Mouse (Mus musculus) limb, embryonic 15.5 days (tissue): Measurements from ENCODE around the gene Shisal2a. TPM values are rescaled to one million over a fixed set of nuclear protein-coding genes. Genes with fewer than 3 reads are reported as not detected.
A peak's percentile ranks its signal among the peaks of the same experiment; 100 is the strongest.

Experiments used
- ATAC-seq: fragments of 200-750 bp; cut with Nextera tagmentation; 2 replicates; pipeline ENCODE4 v1.8.0; 2017; ENCODE audit warnings: low read depth, moderate TSS enrichment; ENCODE audit not compliant: insufficient number of reproducible peaks, low FRiP score, low TSS enrichment
- H3K27ac ChIP-seq: fragments of 300-500 bp; sonication (generic); 2 replicates; pipeline ENCODE4 v1.5.1; 2015; ENCODE audit warnings: moderate library complexity, mild to moderate bottlenecking, inconsistent platforms
- H3K27me3 ChIP-seq: fragments of 300-500 bp; sonication (generic); 2 replicates; pipeline ENCODE4 v1.6.1; 2015; ENCODE audit warnings: inconsistent platforms
- H3K36me3 ChIP-seq: fragments of 300-500 bp; sonication (generic); 2 replicates; pipeline ENCODE4 v1.6.1; 2015; ENCODE audit warnings: inconsistent platforms
- H3K4me1 ChIP-seq: fragments of 300-500 bp; sonication (generic); 2 replicates; pipeline ENCODE4 v1.6.1; 2015; ENCODE audit warnings: inconsistent platforms
- H3K4me2 ChIP-seq: fragments of 300-500 bp; sonication (generic); 2 replicates; pipeline ENCODE4 v1.6.1; 2015; ENCODE audit warnings: mild to moderate bottlenecking, inconsistent platforms
- H3K4me3 ChIP-seq: fragments of 300-500 bp; sonication (generic); 2 replicates; pipeline ENCODE4 v1.5.1; 2015; ENCODE audit warnings: mild to moderate bottlenecking, inconsistent platforms
- H3K9ac ChIP-seq: fragments of 300-500 bp; sonication (generic); 2 replicates; pipeline ENCODE4 v1.6.1; 2015; ENCODE audit warnings: inconsistent platforms
- H3K9me3 ChIP-seq: fragments of 300-500 bp; sonication (generic); 2 replicates; pipeline ENCODE4 v1.6.1; 2016; ENCODE audit warnings: inconsistent platforms
- WGBS: fragments of 180-500 bp; shearing (Covaris S2); methylation state at CpG from one replicate; pipeline ENCODE4 v1.1.7; 2015; 5-methylcytosine and 5-hydroxymethylcytosine counted together
- polyA plus RNA-seq: library from polyadenylated mRNA; unstranded; fragments of >200 nt; fragmentation: Nextera tagmentation; extraction: Ambion mirVana; gene quantifications from 2 replicates; pipeline ENCODE4 v1.2.1, GENCODE M21; 2015

Gene Shisal2a
- polyA plus RNA-seq, 1 experiment from 2014 or later: 1.9 TPM

- H3K27ac ChIP-seq: peak overlapping the region; percentile 70
- 11% methylated on average over 8 of the region's 8 CpGs for WGBS
These were observed 33.2 kb downstream of the Shisal2a start for GRCm38 (mm10) chr4:108349836-108350547.

DNA sequence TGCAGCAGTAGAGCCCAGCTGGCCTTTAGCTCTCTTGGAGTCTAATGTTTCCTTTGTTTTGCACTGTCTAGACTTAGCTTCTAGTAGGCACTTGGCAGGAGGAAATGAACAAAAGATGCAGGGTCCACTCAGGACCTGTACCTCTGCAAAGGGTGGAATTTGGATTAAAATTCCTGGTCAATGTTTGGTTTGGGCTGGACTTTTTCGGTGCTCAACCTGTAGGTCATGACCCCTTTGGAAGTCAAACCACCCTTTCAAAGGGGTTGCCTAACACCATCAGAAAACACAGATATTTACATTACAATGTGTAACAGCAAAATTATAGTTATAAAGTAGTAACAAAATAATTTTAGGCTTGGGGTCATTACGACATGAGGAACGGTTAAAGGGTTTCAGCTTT is 34.1 kb downstream of the Shisal2a start:
- Histone ChIP-seq H3K4me2 (no peak overlapping the region), H3K9ac (no peak overlapping the region), H3K27me3 (no peaks in the 10 kb centered on the region), H3K4me1 (peaks cover 44% of the 10 kb centered on the region), H3K9me3 (no peaks in the 10 kb centered on the region), H3K36me3 (no peaks in the 10 kb centered on the region), H3K4me3 (no peak overlapping the region), H3K27ac (peak overlapping the region; percentile 57)
- 68% methylated on average over 3 of the region's 3 CpGs for WGBS
- no peak for ATAC-seq

More at GRCm38 (mm10) chr4:108349836-108350547, 33.2 kb downstream of the Shisal2a start:
- Histone ChIP-seq H3K4me3 (no peak overlapping the region), H3K27me3 (no peaks in the 10 kb centered on the region), H3K36me3 (no peaks in the 10 kb centered on the region), H3K4me1 (peaks cover 43% of the 10 kb centered on the region), H3K4me2 (no peak overlapping the region), H3K9me3 (no peaks in the 10 kb centered on the region), H3K9ac (no peak overlapping the region)
- no peak for ATAC-seq

DNA sequence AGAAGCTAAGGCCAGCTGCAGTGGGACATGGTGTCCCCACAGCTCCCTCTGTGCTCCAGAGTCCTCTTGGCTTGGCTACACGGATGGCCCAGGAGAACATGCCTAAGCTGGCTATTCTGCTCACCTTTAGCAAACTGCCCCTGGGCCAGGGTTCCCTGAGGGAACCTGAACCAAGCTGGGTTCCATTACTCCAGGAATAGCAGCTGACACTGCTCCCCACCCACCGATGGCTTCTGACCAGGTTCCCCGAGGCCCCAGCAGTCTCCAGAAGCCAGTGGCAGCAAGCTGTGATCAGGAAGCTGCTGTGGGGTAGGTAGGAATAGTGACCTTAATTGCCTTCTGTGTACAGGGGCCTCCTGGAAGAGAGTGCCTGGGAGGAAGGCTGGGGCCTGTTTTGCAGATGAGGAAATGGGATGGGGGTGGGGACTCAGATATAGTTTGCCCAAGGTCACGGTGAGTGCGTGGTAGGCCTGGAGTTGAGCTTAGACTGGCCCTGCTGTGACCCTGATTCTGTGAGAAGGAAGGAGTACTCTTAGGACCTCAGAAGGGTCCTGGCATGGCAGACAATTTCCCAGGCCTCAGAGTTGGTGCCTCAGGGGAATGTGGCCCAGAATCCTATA is 34.8 kb downstream of the Shisal2a start:
- WGBS: 20% methylated on average over 5 of the region's 5 CpGs
- H3K4me1 ChIP-seq: peaks cover 44% of the 10 kb centered on the region

DNA sequence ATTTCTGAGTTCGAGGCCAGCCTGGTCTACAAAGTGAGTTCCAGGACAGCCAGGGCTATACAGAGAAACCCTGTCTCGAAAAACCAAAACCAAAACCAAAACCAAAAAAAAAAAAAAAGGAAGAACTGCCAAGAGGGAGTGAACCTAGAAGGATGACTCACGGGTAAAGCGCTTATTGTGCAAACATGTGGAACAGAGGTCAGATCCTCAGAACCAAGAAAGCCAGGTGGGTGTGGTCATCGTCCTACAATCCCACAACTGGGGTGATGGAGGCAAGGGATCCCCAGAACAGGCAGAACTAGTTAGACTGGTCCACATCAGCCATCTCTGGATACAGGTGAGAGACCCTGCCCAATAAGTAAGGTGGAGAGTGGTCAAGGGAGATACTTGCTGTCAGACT is 36.0 kb downstream of the Shisal2a start:
- WGBS: 84% methylated on average over 5 of the region's 5 CpGs
- no peak for ATAC-seq
- H3K4me2 ChIP-seq: no peak overlapping the region
- no peak overlapping the region for H3K4me3 ChIP-seq
- no peaks in the 10 kb centered on the region for H3K9me3 ChIP-seq
- no peaks in the 10 kb centered on the region for H3K27me3 ChIP-seq
- no peak overlapping the region for H3K9ac ChIP-seq
- H3K4me1 ChIP-seq: peaks cover 44% of the 10 kb centered on the region
- no peaks in the 10 kb centered on the region for H3K36me3 ChIP-seq
- H3K27ac ChIP-seq: 0 out of 2 replicates have a peak overlapping the region, but pooled peaks have one; percentile 6

More for the DNA sequence above, 34.8 kb downstream of the Shisal2a start:
- Histone ChIP-seq H3K27me3 (no peaks in the 10 kb centered on the region), H3K27ac (peak overlapping the region; percentile 57), H3K9ac (no peak overlapping the region), H3K4me2 (no peak overlapping the region), H3K4me3 (no peak overlapping the region), H3K9me3 (no peaks in the 10 kb centered on the region), H3K36me3 (no peaks in the 10 kb centered on the region)
- no peak for ATAC-seq

- Histone ChIP-seq H3K4me2 (no peak overlapping the region), H3K4me3 (no peak overlapping the region), H3K27me3 (no peaks in the 10 kb centered on the region), H3K36me3 (no peaks in the 10 kb centered on the region), H3K27ac (no peak overlapping the region), H3K9me3 (no peaks in the 10 kb centered on the region), H3K4me1 (peaks cover 39% of the 10 kb centered on the region), H3K9ac (no peak overlapping the region)
- WGBS: 26% methylated on average over 5 of the region's 5 CpGs
- 0 out of 2 replicates have a peak, but pooled peaks have one; percentile 33 for ATAC-seq
These were observed 37.3 kb downstream of the Shisal2a start for GRCm38 (mm10) chr4:108345826-108346225.

DNA sequence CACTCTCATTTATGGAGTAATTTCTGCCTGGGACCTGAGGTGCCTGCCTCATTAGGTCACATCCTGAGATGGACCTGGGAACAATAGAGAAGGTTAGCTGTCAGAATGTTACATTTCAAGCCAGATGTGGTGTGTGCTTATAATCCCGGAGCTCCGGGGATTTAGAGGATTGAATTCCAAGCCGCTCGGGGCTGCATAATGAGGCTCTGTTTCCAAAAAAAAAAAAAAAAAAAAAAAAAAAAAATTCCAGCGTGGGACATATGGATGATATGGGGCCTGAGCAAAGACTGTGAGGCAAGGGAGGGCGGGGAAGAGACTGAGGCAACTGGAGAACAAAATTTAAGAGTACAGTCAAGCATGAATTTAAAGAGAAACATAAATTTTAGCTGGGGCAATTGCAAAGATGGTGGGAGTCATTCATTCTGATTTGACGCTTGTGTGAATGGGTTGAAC is 38.5 kb downstream of the Shisal2a start:
- H3K4me1 ChIP-seq: peaks cover 28% of the 10 kb centered on the region
- H3K4me3 ChIP-seq: no peak overlapping the region
- 0 out of 2 replicates have a peak, but pooled peaks have one; percentile 40 for ATAC-seq
- peak overlapping the region; percentile 40 for H3K27ac ChIP-seq
- no peak overlapping the region for H3K9ac ChIP-seq
- H3K4me2 ChIP-seq: no peak overlapping the region
- H3K27me3 ChIP-seq: no peaks in the 10 kb centered on the region
- H3K36me3 ChIP-seq: 0 out of 2 replicates have a peak, but pooled peaks cover 3% of the 10 kb centered on the region
- WGBS: 13% methylated on average over 7 of the region's 7 CpGs
- no peaks in the 10 kb centered on the region for H3K9me3 ChIP-seq

GRCm38 (mm10) chr4:108339277-108339690 is 43.9 kb downstream of the Shisal2a start:
- Histone ChIP-seq H3K4me1 (0 out of 2 replicates have a peak, but pooled peaks cover under 1% of the 10 kb centered on the region), H3K27me3 (no peaks in the 10 kb centered on the region), H3K9ac (no peak overlapping the region), H3K27ac (no peak overlapping the region), H3K36me3 (peaks cover 35% of the 10 kb centered on the region), H3K4me2 (no peak overlapping the region), H3K9me3 (no peaks in the 10 kb centered on the region), H3K4me3 (no peak overlapping the region)
- 18% methylated on average over 4 of the region's 4 CpGs for WGBS
- ATAC-seq: peak; percentile 44; the same call in 1 of the 2 replicates

GRCm38 (mm10) chr4:108338811-108339210 is 44.3 kb downstream of the Shisal2a start:
- 74% methylated on average over 10 of the region's 10 CpGs for WGBS
- H3K4me2 ChIP-seq: no peak overlapping the region
- peaks cover 38% of the 10 kb centered on the region for H3K36me3 ChIP-seq
- no peaks in the 10 kb centered on the region for H3K4me1 ChIP-seq
- no peak overlapping the region for H3K4me3 ChIP-seq
- no peak overlapping the region for H3K27ac ChIP-seq
- no peak overlapping the region for H3K9ac ChIP-seq
- no peaks in the 10 kb centered on the region for H3K27me3 ChIP-seq
- H3K9me3 ChIP-seq: no peaks in the 10 kb centered on the region
- ATAC-seq: no peak

GRCm38 (mm10) chr4:108338321-108338733 is 44.8 kb downstream of the Shisal2a start:
- WGBS: 76% methylated on average over 9 of the region's 9 CpGs
- H3K36me3 ChIP-seq: peaks cover 42% of the 10 kb centered on the region
- no peak overlapping the region for H3K27ac ChIP-seq
- no peak for ATAC-seq
- no peak overlapping the region for H3K4me2 ChIP-seq
- H3K27me3 ChIP-seq: no peaks in the 10 kb centered on the region
- H3K9ac ChIP-seq: no peak overlapping the region
- H3K4me1 ChIP-seq: no peaks in the 10 kb centered on the region
- no peak overlapping the region for H3K4me3 ChIP-seq
- H3K9me3 ChIP-seq: no peaks in the 10 kb centered on the region

- H3K9ac ChIP-seq: no peak overlapping the region
- peaks cover 42% of the 10 kb centered on the region for H3K36me3 ChIP-seq
- no peaks in the 10 kb centered on the region for H3K27me3 ChIP-seq
- WGBS: 64% methylated on average over 3 of the region's 3 CpGs
- no peaks in the 10 kb centered on the region for H3K4me1 ChIP-seq
- no peaks in the 10 kb centered on the region for H3K9me3 ChIP-seq
- ATAC-seq: no peak
- H3K4me3 ChIP-seq: no peak overlapping the region
- H3K27ac ChIP-seq: no peak overlapping the region
- H3K4me2 ChIP-seq: no peak overlapping the region
These were observed 45.3 kb downstream of the Shisal2a start for GRCm38 (mm10) chr4:108337817-108338216.

DNA sequence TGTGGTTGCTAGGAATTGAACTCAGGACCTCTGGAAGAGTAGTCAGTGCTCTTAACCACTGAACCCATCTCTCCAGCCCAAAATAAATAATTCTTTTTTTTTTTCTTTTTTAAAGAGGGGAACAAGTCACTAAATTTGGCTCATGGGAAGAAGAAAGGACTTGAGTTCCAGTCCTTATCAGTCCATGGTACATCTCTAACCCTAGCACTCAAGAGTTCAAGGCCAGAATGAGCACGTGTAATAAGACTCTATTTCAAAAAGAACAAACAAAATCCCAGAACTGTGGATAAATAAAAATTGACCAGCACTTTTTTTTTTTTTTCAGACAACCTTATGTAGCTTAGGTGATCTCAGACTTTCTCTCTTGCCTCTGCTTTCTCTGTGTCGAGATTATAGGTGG is 46.4 kb downstream of the Shisal2a start:
- Histone ChIP-seq H3K27me3 (no peaks in the 10 kb centered on the region), H3K9ac (no peak overlapping the region), H3K4me1 (no peaks in the 10 kb centered on the region), H3K27ac (no peak overlapping the region), H3K36me3 (peaks cover 52% of the 10 kb centered on the region), H3K9me3 (no peaks in the 10 kb centered on the region), H3K4me2 (no peak overlapping the region), H3K4me3 (no peak overlapping the region)
- WGBS: 61% methylated on average over 2 of the region's 2 CpGs
- no peak for ATAC-seq

GRCm38 (mm10) chr4:108335413-108335812 is 47.7 kb downstream of the Shisal2a start:
- no peaks in the 10 kb centered on the region for H3K4me1 ChIP-seq
- WGBS: 94% methylated on average over 6 of the region's 6 CpGs
- H3K27me3 ChIP-seq: no peaks in the 10 kb centered on the region
- no peaks in the 10 kb centered on the region for H3K9me3 ChIP-seq
- no peak overlapping the region for H3K4me3 ChIP-seq
- H3K27ac ChIP-seq: no peak overlapping the region
- H3K4me2 ChIP-seq: no peak overlapping the region
- no peak overlapping the region for H3K9ac ChIP-seq
- no peak for ATAC-seq
- peaks cover 50% of the 10 kb centered on the region for H3K36me3 ChIP-seq
